Mouse (Mus musculus) forebrain, embryonic 12.5 days (tissue): ENCODE data around the gene Gpr35. TPM values are rescaled to one million over a fixed set of nuclear protein-coding genes. Genes with fewer than 3 reads are reported as not detected.
A peak's percentile ranks its signal among the peaks of the same experiment; 100 is the strongest.

Source experiments
- ATAC-seq: fragments of 200-750 bp; cut with Nextera tagmentation; 2 replicates; pipeline ENCODE4 v1.8.0; 2017; ENCODE audit warnings: moderate TSS enrichment; ENCODE audit not compliant: low FRiP score
- H3K27ac ChIP-seq: fragments of 300-500 bp; sonication (generic); 2 replicates; pipeline ENCODE4 v1.5.1; 2016; ENCODE audit warnings: mild to moderate bottlenecking
- H3K27me3 ChIP-seq: fragments of 300-500 bp; sonication (generic); 2 replicates; pipeline ENCODE4 v1.6.1; 2016; ENCODE audit warnings: mild to moderate bottlenecking
- H3K36me3 ChIP-seq: fragments of 300-500 bp; sonication (generic); replicated peaks from 2 replicates; pipeline ENCODE4 v1.6.1; 2016; ENCODE audit warnings: mild to moderate bottlenecking
- H3K4me1 ChIP-seq: fragments of 300-500 bp; sonication (generic); 2 replicates; pipeline ENCODE4 v1.6.1; 2016
- H3K4me2 ChIP-seq: fragments of 300-500 bp; sonication (generic); 2 replicates; pipeline ENCODE4 v1.6.1; 2016; ENCODE audit warnings: mild to moderate bottlenecking, moderate library complexity
- H3K4me3 ChIP-seq: fragments of 300-500 bp; sonication (generic); replicated peaks from 2 replicates; pipeline ENCODE4 v1.5.1; 2016; ENCODE audit warnings: mild to moderate bottlenecking
- H3K9ac ChIP-seq: fragments of 300-500 bp; sonication (generic); 2 replicates; pipeline ENCODE4 v1.6.1; 2016; ENCODE audit warnings: mild to moderate bottlenecking
- H3K9me3 ChIP-seq: fragments of 300-500 bp; sonication (generic); 2 replicates; pipeline ENCODE4 v1.6.1; 2016
- WGBS: fragments of 180-500 bp; shearing (Covaris S2); methylation state at CpG from one replicate; pipeline ENCODE4 v1.1.7; 2016; 5-methylcytosine and 5-hydroxymethylcytosine counted together
- polyA plus RNA-seq: library from polyadenylated mRNA; unstranded; fragments of >200 nt; fragmentation: Nextera tagmentation; extraction: Ambion mirVana; gene quantifications from 2 replicates; pipeline ENCODE4 v1.2.1, GENCODE M21; 2016

Gene Gpr35
- polyA plus RNA-seq, result 0.51 and 0.63 TPM in 2 replicates

- H3K4me1 ChIP-seq, result no peaks in the 10 kb centered on the region
- no peak within 1 kb of the TSS for H3K27ac ChIP-seq
- H3K9me3 ChIP-seq, result no peaks in the 10 kb centered on the region
- ATAC-seq, result no peak
- no peaks in the 10 kb centered on the region for H3K27me3 ChIP-seq
- H3K36me3 ChIP-seq, result peaks cover 44% of the 10 kb centered on the region
- no peak within 1 kb of the TSS for H3K4me3 ChIP-seq
- 86% methylated on average over 5 of the region's 5 CpGs for WGBS
- no peak within 1 kb of the TSS for H3K9ac ChIP-seq
- H3K4me2 ChIP-seq, result no peak within 1 kb of the TSS
Observed at GRCm38 (mm10) chr1:92950607-92951006, at the start of gene Gpr35. TSS of gene Gpr35 (plus strand) at chr1:92950865.

GRCm38 (mm10) chr1:92902786-92903185 is 47.9 kb upstream of the Gpr35 start, which contains the start of gene Ankmy1:
TSS of gene Ankmy1 (minus strand) at chr1:92902906.
- under 1% methylated on average over 15 of the region's 15 CpGs for WGBS
- Histone ChIP-seq H3K27ac (0 out of 2 replicates have a peak within 1 kb of the TSS, but pooled peaks have one; percentile 19), H3K27me3 (peaks cover 4% of the 10 kb centered on the region), H3K9ac (peak within 1 kb of the TSS; percentile 36; the same call in 1 of the 2 replicates), H3K4me3 (peak within 1 kb of the TSS; percentile 9), H3K9me3 (no peaks in the 10 kb centered on the region), H3K36me3 (no peaks in the 10 kb centered on the region), H3K4me1 (peaks cover 22% of the 10 kb centered on the region), H3K4me2 (peak within 1 kb of the TSS; percentile 45)
- peak; percentile 43 for ATAC-seq

- H3K36me3 ChIP-seq, result no peaks in the 10 kb centered on the region
- H3K27ac ChIP-seq, result no peak overlapping the region
- H3K27me3 ChIP-seq, result peaks cover 8% of the 10 kb centered on the region
- H3K4me1 ChIP-seq, result peaks cover 26% of the 10 kb centered on the region
- H3K4me3 ChIP-seq, result no peak overlapping the region
- H3K9ac ChIP-seq, result no peak overlapping the region
- 78% methylated on average over 4 of the region's 4 CpGs for WGBS
- no peak for ATAC-seq
- H3K4me2 ChIP-seq, result no peak overlapping the region
- no peaks in the 10 kb centered on the region for H3K9me3 ChIP-seq
Observed at GRCm38 (mm10) chr1:92903627-92904026, 47.0 kb upstream of the Gpr35 start.

GRCm38 (mm10) chr1:92905703-92906310 is 44.9 kb upstream of the Gpr35 start:
- Histone ChIP-seq H3K4me2 (no peak overlapping the region), H3K4me1 (peaks cover 37% of the 10 kb centered on the region), H3K4me3 (no peak overlapping the region), H3K27ac (no peak overlapping the region), H3K27me3 (peaks cover 10% of the 10 kb centered on the region), H3K9ac (no peak overlapping the region), H3K9me3 (no peaks in the 10 kb centered on the region), H3K36me3 (no peaks in the 10 kb centered on the region)
- ATAC-seq, result no peak
- WGBS, result 84% methylated on average over 2 of the region's 2 CpGs

GRCm38 (mm10) chr1:92906779-92907631 is 43.7 kb upstream of the Gpr35 start, which contains the start of gene Dusp28:
TSS of gene Dusp28 (plus strand) at chr1:92906981.
- Histone ChIP-seq H3K27me3 (peaks cover 10% of the 10 kb centered on the region), H3K36me3 (no peaks in the 10 kb centered on the region), H3K4me2 (peak within 1 kb of the TSS; percentile 60), H3K9ac (peak within 1 kb of the TSS; percentile 71), H3K4me3 (peak within 1 kb of the TSS; percentile 77), H3K27ac (peak within 1 kb of the TSS; percentile 89), H3K9me3 (no peaks in the 10 kb centered on the region), H3K4me1 (peaks cover 45% of the 10 kb centered on the region)
- WGBS, result under 1% methylated on average over 80 of the region's 81 CpGs
- peak; percentile 89 for ATAC-seq

GRCm38 (mm10) chr1:92907632-92908360 is 42.9 kb upstream of the Gpr35 start:
- H3K27ac ChIP-seq, result peak overlapping the region; percentile 89
- 45% methylated on average over 20 of the region's 20 CpGs for WGBS
- H3K4me1 ChIP-seq, result peaks cover 47% of the 10 kb centered on the region
- H3K4me2 ChIP-seq, result peak overlapping the region; percentile 60
- no peak for ATAC-seq
- no peaks in the 10 kb centered on the region for H3K9me3 ChIP-seq
- peak overlapping the region; percentile 71 for H3K9ac ChIP-seq
- H3K36me3 ChIP-seq, result no peaks in the 10 kb centered on the region
- H3K27me3 ChIP-seq, result peaks cover 10% of the 10 kb centered on the region
- peak overlapping the region; percentile 77 for H3K4me3 ChIP-seq

- no peak overlapping the region for H3K27ac ChIP-seq
- peaks cover 45% of the 10 kb centered on the region for H3K4me1 ChIP-seq
- ATAC-seq, result no peak
- no peaks in the 10 kb centered on the region for H3K36me3 ChIP-seq
- no peak overlapping the region for H3K4me2 ChIP-seq
- no peaks in the 10 kb centered on the region for H3K9me3 ChIP-seq
- no peak overlapping the region for H3K4me3 ChIP-seq
- peaks cover 10% of the 10 kb centered on the region for H3K27me3 ChIP-seq
- WGBS, result 96% methylated on average over 3 of the region's 3 CpGs
- H3K9ac ChIP-seq, result no peak overlapping the region
Observed at GRCm38 (mm10) chr1:92908664-92909063, 42.0 kb upstream of the Gpr35 start.

- Histone ChIP-seq H3K4me1 (peaks cover 47% of the 10 kb centered on the region), H3K9ac (no peak overlapping the region), H3K36me3 (peaks cover 4% of the 10 kb centered on the region; the same call in 1 of the 2 replicates), H3K4me3 (no peak overlapping the region), H3K4me2 (no peak overlapping the region), H3K27ac (no peak overlapping the region), H3K27me3 (peaks cover 10% of the 10 kb centered on the region), H3K9me3 (no peaks in the 10 kb centered on the region)
- WGBS, result 71% methylated on average over 4 of the region's 4 CpGs
- no peak for ATAC-seq
Observed at GRCm38 (mm10) chr1:92909068-92909467, 41.6 kb upstream of the Gpr35 start.

GRCm38 (mm10) chr1:92910239-92910885 is 40.3 kb upstream of the Gpr35 start, which contains the start of gene Rnpepl1:
TSS of gene Rnpepl1 (plus strand) at chr1:92910783.
- under 1% methylated on average over 28 of the region's 57 CpGs for WGBS
- peaks cover 47% of the 10 kb centered on the region for H3K4me1 ChIP-seq
- peak within 1 kb of the TSS; percentile 87 for H3K4me3 ChIP-seq
- peaks cover 17% of the 10 kb centered on the region for H3K36me3 ChIP-seq
- peak within 1 kb of the TSS; percentile 95 for H3K9ac ChIP-seq
- peak within 1 kb of the TSS; percentile 96 for H3K4me2 ChIP-seq
- H3K9me3 ChIP-seq, result no peaks in the 10 kb centered on the region
- H3K27me3 ChIP-seq, result peaks cover 10% of the 10 kb centered on the region
- peak; percentile 78 for ATAC-seq
- peak within 1 kb of the TSS; percentile 91 for H3K27ac ChIP-seq

- Histone ChIP-seq H3K27ac (peak overlapping the region; percentile 91), H3K9ac (peak overlapping the region; percentile 95), H3K9me3 (no peaks in the 10 kb centered on the region), H3K36me3 (peaks cover 24% of the 10 kb centered on the region), H3K4me3 (peak overlapping the region; percentile 87), H3K4me1 (peaks cover 47% of the 10 kb centered on the region), H3K4me2 (peak overlapping the region; percentile 96), H3K27me3 (peaks cover 10% of the 10 kb centered on the region)
- under 1% methylated on average over 57 of the region's 85 CpGs for WGBS
- ATAC-seq, result peak; percentile 61
Observed at GRCm38 (mm10) chr1:92910925-92911720, 39.5 kb upstream of the Gpr35 start.

- Histone ChIP-seq H3K4me1 (peaks cover 43% of the 10 kb centered on the region), H3K9ac (peak overlapping the region; percentile 95), H3K36me3 (peaks cover 30% of the 10 kb centered on the region), H3K4me2 (peak overlapping the region; percentile 96), H3K9me3 (no peaks in the 10 kb centered on the region), H3K27ac (peak overlapping the region; percentile 91), H3K4me3 (peak overlapping the region; percentile 87), H3K27me3 (peaks cover 10% of the 10 kb centered on the region)
- WGBS, result 40% methylated on average over 8 of the region's 8 CpGs
- no peak for ATAC-seq
Observed at GRCm38 (mm10) chr1:92911721-92912138, 38.9 kb upstream of the Gpr35 start.
